29 mouse cellular contexts compared by ENCODE assay signal in the genomic region with DNA sequence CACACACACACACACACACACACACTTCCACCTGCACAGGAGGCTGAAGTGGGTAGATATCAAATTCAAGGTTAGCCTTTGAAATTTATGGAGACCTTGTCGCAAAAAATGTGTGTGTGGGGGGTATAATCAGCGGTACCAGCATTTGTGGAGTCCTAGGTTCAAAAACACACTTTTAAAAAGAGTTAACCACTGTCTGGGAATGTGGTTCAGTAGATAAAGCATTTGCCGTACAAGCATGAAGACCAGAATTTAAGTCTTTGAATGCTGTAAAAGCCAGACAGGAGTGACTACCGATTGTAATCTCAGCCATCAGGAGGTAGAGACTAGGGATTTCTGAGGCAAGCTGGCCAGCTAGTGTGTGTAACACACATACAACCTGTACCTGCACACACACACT. TPM values are rescaled to one million over a fixed set of nuclear protein-coding genes. Genes with fewer than 3 reads are reported as not detected.
DNase-seq lines count a peak whose midpoint lies in the region; ATAC-seq and TF ChIP-seq lines count a peak whose summit lies in the region.
"Had no signal": no experiment of that assay in that cellular context is flagged by ENCODE, and none has a peak within 500 bp of the region (broad histone marks: within the 10 kb centered on the region; RNA-seq: fewer than 3 reads in every experiment).

No protein-coding gene starts in this region.

- no peaks in the 10 kb centered on the region; the same call in 1 of the 2 replicates for H3K9me3 ChIP-seq in liver, embryonic 13.5 days (replicated peaks)
- 0 out of 2 replicates have a peak, but pooled peaks cover 2% of the 10 kb centered on the region for H3K9me3 ChIP-seq in liver, embryonic 14.5 days (ENCODE audit: control insufficient read depth, low read length)
- no peaks in the 10 kb centered on the region for H3K9me3 ChIP-seq in liver, postnatal 0 days (ENCODE audit: low read length)
- H3K9me3 ChIP-seq in lung, postnatal 0 days (ENCODE audit: low read length): no peaks in the 10 kb centered on the region
- H3K9me3 ChIP-seq: embryonic facial prominence, embryonic 10.5 days; embryonic facial prominence, embryonic 13.5 days; forebrain, embryonic 13.5 days; heart, embryonic 12.5 days; heart, embryonic 15.5 days; hindbrain, embryonic 10.5 days; hindbrain, embryonic 13.5 days had no signal

- TF ChIP-seq EP300 in liver, embryonic 14.5 days (IDR thresholded peaks at IDR 0.05; ENCODE audit: low read depth): no peak
- TF ChIP-seq EP300 in liver, postnatal 0 days (IDR thresholded peaks at IDR 0.05; ENCODE audit: low read depth): 0 out of 2 replicates have a peak, but pooled peaks have one; percentile 24
- no peak for TF ChIP-seq EP300 in lung, postnatal 0 days (IDR thresholded peaks at IDR 0.05)

- no peak for TF ChIP-seq CTCF in liver, embryonic 14.5 days (IDR thresholded peaks at IDR 0.05; ENCODE audit: low read depth)
- TF ChIP-seq CTCF in liver, postnatal 0 days (IDR thresholded peaks at IDR 0.05; ENCODE audit: low read depth): no peak
- TF ChIP-seq CTCF in lung, postnatal 0 days (IDR thresholded peaks at IDR 0.05): no peak

- no peaks in the 10 kb centered on the region for H3K27me3 ChIP-seq in liver, embryonic 13.5 days
- no peaks in the 10 kb centered on the region for H3K27me3 ChIP-seq in liver, embryonic 14.5 days (ENCODE audit: control insufficient read depth, insufficient read depth, low read length)
- H3K27me3 ChIP-seq in liver, postnatal 0 days (ENCODE audit: insufficient read depth, low read length): no peaks in the 10 kb centered on the region
- no peaks in the 10 kb centered on the region for H3K27me3 ChIP-seq in lung, postnatal 0 days (replicated peaks; ENCODE audit: insufficient read depth, low read length)
- H3K27me3 ChIP-seq: embryonic facial prominence, embryonic 13.5 days; forebrain, embryonic 13.5 days; heart, embryonic 12.5 days; heart, embryonic 15.5 days; hindbrain, embryonic 13.5 days had no signal

- ATAC-seq in liver, embryonic 13.5 days (ENCODE audit: low read depth): no peak
- no peak for ATAC-seq in liver, embryonic 14.5 days (ENCODE audit: insufficient read depth)
- no peak for ATAC-seq in liver, postnatal 0 days
- no peak for ATAC-seq in lung, postnatal 0 days
- ATAC-seq: CD4-positive, CD25-positive, alpha-beta regulatory T cell, adult 4 months; forebrain, embryonic 13.5 days; forebrain, embryonic 16.5 days; hindbrain, embryonic 16.5 days had no signal

- WGBS in liver, embryonic 13.5 days (ENCODE audit: insufficient replicate concordance): 31% methylated on average over 4 of the region's 4 CpGs
- WGBS in liver, embryonic 14.5 days (ENCODE audit: insufficient replicate concordance): 17% methylated on average over 4 of the region's 4 CpGs
- 53% methylated on average over 4 of the region's 4 CpGs for WGBS in liver, postnatal 0 days (ENCODE audit: insufficient replicate concordance)
- 88% methylated on average over 4 of the region's 4 CpGs for WGBS in lung, postnatal 0 days

- H3K4me1 ChIP-seq in liver, embryonic 13.5 days (replicated peaks): peaks cover 81% of the 10 kb centered on the region
- peaks cover 44 to 46% of the 10 kb centered on the region in 2 experiments for H3K4me1 ChIP-seq in liver, embryonic 14.5 days (replicated peaks; ENCODE audit: control insufficient read depth in 2 of 2, insufficient read depth in 2 of 2, low read length in 1 of 2)
- peaks cover 15% of the 10 kb centered on the region for H3K4me1 ChIP-seq in liver, postnatal 0 days (ENCODE audit: insufficient read depth)
- H3K4me1 ChIP-seq in lung, postnatal 0 days (ENCODE audit: insufficient read depth, low read depth, low read length): no peaks in the 10 kb centered on the region
- H3K4me1 ChIP-seq: forebrain, embryonic 13.5 days; heart, embryonic 12.5 days; heart, embryonic 15.5 days had no signal

- no peak for DNase-seq in liver, embryonic 13.5 days
- DNase-seq in liver (no peak), MN1 (ENCODE audit: low spot score) (no peak)
- DNase-seq in liver, embryonic 14.5 days (ENCODE audit: low read depth in 3 of 3, low spot score in 3 of 3): no peak
- DNase-seq in liver, postnatal 0 days: no peak
- no peak for DNase-seq in lung, postnatal 0 days (ENCODE audit: low spot score)
- no peak for DNase-seq in right cerebral cortex, postnatal 36 days (ENCODE audit: low spot score in 2 of 2)
- DNase-seq: adrenal gland, adult 2 months; adrenal gland, postnatal 25 days; cerebellum, adult 11-12 months; cerebellum, adult 8-10 months; cerebellum, postnatal 10 days; cerebellum, postnatal 36 days; embryo, embryonic 11 days; gastrocnemius, postnatal 10 days; gastrocnemius, postnatal 36 days; heart, postnatal 10 days; heart, postnatal 36 days had no signal

- H3K36me3 ChIP-seq in liver, embryonic 13.5 days: peaks cover 7% of the 10 kb centered on the region; the same call in 1 of the 2 replicates
- H3K36me3 ChIP-seq in liver, embryonic 14.5 days (replicated peaks; ENCODE audit: control insufficient read depth, insufficient read depth, low read depth): no peaks in the 10 kb centered on the region
- H3K36me3 ChIP-seq in liver, postnatal 0 days (replicated peaks; ENCODE audit: insufficient read depth, low read length): no peaks in the 10 kb centered on the region
- no peaks in the 10 kb centered on the region for H3K36me3 ChIP-seq in lung, postnatal 0 days (ENCODE audit: insufficient read depth, low read length)
- H3K36me3 ChIP-seq: embryonic facial prominence, embryonic 10.5 days; embryonic facial prominence, embryonic 13.5 days; heart, embryonic 12.5 days; heart, embryonic 15.5 days; hindbrain, embryonic 10.5 days; hindbrain, embryonic 13.5 days had no signal

- H3K4me2 ChIP-seq in liver, embryonic 13.5 days: no peak overlapping the region
- no peak overlapping the region for H3K4me2 ChIP-seq in liver, embryonic 14.5 days (ENCODE audit: low read depth)
- H3K4me2 ChIP-seq in liver, postnatal 0 days (ENCODE audit: low read depth, low read length): no peak overlapping the region
- no peak overlapping the region for H3K4me2 ChIP-seq in lung, postnatal 0 days (replicated peaks; ENCODE audit: low read depth, low read length)
- H3K4me2 ChIP-seq: embryonic facial prominence, embryonic 13.5 days; forebrain, embryonic 13.5 days; heart, embryonic 12.5 days; heart, embryonic 15.5 days; hindbrain, embryonic 13.5 days had no signal

- H3K27ac ChIP-seq in liver, embryonic 13.5 days: no peak overlapping the region
- peak overlapping the region; percentile 44 for H3K27ac ChIP-seq in liver, embryonic 14.5 days
- no peak overlapping the region for H3K27ac ChIP-seq in liver, postnatal 0 days (ENCODE audit: low read depth)
- no peak overlapping the region for H3K27ac ChIP-seq in lung, postnatal 0 days (ENCODE audit: low read length)
- H3K27ac ChIP-seq: embryonic facial prominence, embryonic 10.5 days; embryonic facial prominence, embryonic 13.5 days; forebrain, embryonic 13.5 days; heart, embryonic 15.5 days; hindbrain, embryonic 10.5 days; hindbrain, embryonic 13.5 days had no signal

- 0 out of 2 replicates have a peak overlapping the region, but pooled peaks have one; percentile 39 for H3K9ac ChIP-seq in liver, embryonic 13.5 days
- no peak overlapping the region for H3K9ac ChIP-seq in liver, embryonic 14.5 days (replicated peaks)
- H3K9ac ChIP-seq in liver, postnatal 0 days (replicated peaks): no peak overlapping the region
- no peak overlapping the region for H3K9ac ChIP-seq in lung, postnatal 0 days (replicated peaks; ENCODE audit: low read depth)
- H3K9ac ChIP-seq: embryonic facial prominence, embryonic 13.5 days; forebrain, embryonic 13.5 days; heart, embryonic 12.5 days; heart, embryonic 15.5 days; hindbrain, embryonic 13.5 days had no signal

- no peak overlapping the region for H3K4me3 ChIP-seq in liver, embryonic 13.5 days (replicated peaks)
- H3K4me3 ChIP-seq in liver, embryonic 14.5 days (ENCODE audit: insufficient read depth in 1 of 2, low read depth in 2 of 2, low read length in 2 of 2): no peak overlapping the region
- no peak overlapping the region for H3K4me3 ChIP-seq in liver, postnatal 0 days (ENCODE audit: low read depth, low read length)
- no peak overlapping the region for H3K4me3 ChIP-seq in lung, postnatal 0 days (ENCODE audit: low read depth, low read length)
- H3K4me3 ChIP-seq: embryonic facial prominence, embryonic 10.5 days; embryonic facial prominence, embryonic 13.5 days; erythroblast, embryonic 14.5 days; forebrain, embryonic 13.5 days; heart, embryonic 12.5 days; heart, embryonic 15.5 days; hindbrain, embryonic 10.5 days; hindbrain, embryonic 13.5 days had no signal

RNA-seq across cellular contexts. Expression of a gene that starts 55.0 kb away (rescaled TPM):
- 899 and 1,125 TPM in 2 replicates for polyA plus RNA-seq in liver, embryonic 13.5 days (2015; fragmentation: Nextera tagmentation; extraction: Ambion mirVana)
- 977 and 1,014 TPM in 2 replicates for polyA plus RNA-seq in liver, embryonic 14.5 days (2012; rRNA removed)
- polyA plus RNA-seq in liver, embryonic 14.5 days (2014; fragmentation: Nextera tagmentation; extraction: Ambion mirVana): 1,175 and 1,210 TPM in 2 replicates
- 449 and 461 TPM in 2 replicates for polyA plus RNA-seq in liver, postnatal 0 days (2015; fragmentation: Nextera tagmentation; extraction: Ambion mirVana)
- 137 and 146 TPM in 2 replicates for polyA plus RNA-seq in lung, postnatal 0 days (2015; fragmentation: Nextera tagmentation; extraction: Ambion mirVana)
